Mouse (Mus musculus): ENCODE measurements at regions not wholly inside any gene's neighbourhood (a gene's known extent, or its start where the extent isn't known, plus 50 kb on each side); places are given as distances from the start of the nearest gene placed in this dataset.

DNA sequence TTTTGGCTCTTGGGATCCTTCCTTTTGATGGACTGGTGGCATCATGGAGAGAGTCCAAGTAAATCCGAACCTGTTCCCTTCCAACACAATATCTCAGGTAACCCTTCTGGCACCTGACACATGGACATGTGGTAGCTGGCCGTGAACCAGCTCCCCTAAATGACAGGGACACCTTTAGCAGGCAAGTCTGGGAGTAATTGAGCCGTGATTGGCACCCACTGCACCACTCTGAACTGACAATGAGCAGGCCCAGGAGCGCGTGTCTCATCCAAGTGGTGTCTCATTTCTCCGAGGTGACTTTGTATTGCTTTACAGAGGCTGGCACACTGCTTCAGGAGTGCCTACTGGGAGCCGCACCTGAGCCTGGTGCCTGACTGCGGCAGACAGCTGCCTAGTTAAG lies 203.5 kb downstream of the Snx10 start:
- H3K4me3 ChIP-seq (ENCODE audit: control insufficient read depth in 1 of 2, insufficient read depth in 1 of 2, low read depth in 2 of 2, low read length in 2 of 2): no peak overlapping the region
- TF ChIP-seq TBP (IDR thresholded peaks at IDR 0.05; ENCODE audit: low read depth, low read length) (no peak), UBTF (IDR thresholded peaks at IDR 0.05; ENCODE audit: borderline replicate concordance, insufficient read depth, low read depth, low read length) (no peak), POLR2A (IDR thresholded peaks at IDR 0.05; ENCODE audit: control insufficient read depth in 1 of 2, insufficient read depth in 1 of 2, low read depth in 1 of 2, low read length in 2 of 2, poor library complexity in 1 of 2) (no peak), BHLHE40 (IDR thresholded peaks at IDR 0.05; ENCODE audit: borderline replicate concordance, low read depth, low read length) (no peak), MAZ (IDR thresholded peaks at IDR 0.05; ENCODE audit: low read depth, low read length) (no peak), MAFK (IDR thresholded peaks at IDR 0.05; ENCODE audit: borderline replicate concordance, low read depth, low read length) (no peak), MYB (IDR thresholded peaks at IDR 0.05; ENCODE audit: low read depth, low read length) (no peak), ZNF384 (IDR thresholded peaks at IDR 0.05; ENCODE audit: low read depth, low read length) (no peak), E2F4 (IDR thresholded peaks at IDR 0.05; ENCODE audit: borderline replicate concordance, low read depth, low read length) (no peak), ZKSCAN1 (IDR thresholded peaks at IDR 0.05; ENCODE audit: low read depth, low read length) (no peak), SMC3 (IDR thresholded peaks at IDR 0.05; ENCODE audit: low read depth, low read length) (no peak), USF2 (IDR thresholded peaks at IDR 0.05; ENCODE audit: borderline replicate concordance in 1 of 2, insufficient read depth in 1 of 2, low read depth in 1 of 2, low read length in 2 of 2) (no peak), MYC (IDR thresholded peaks at IDR 0.05; ENCODE audit: low read depth, low read length) (no peak), ETS1 (IDR thresholded peaks at IDR 0.05; ENCODE audit: low read depth, low read length) (no peak), MEF2A (IDR thresholded peaks at IDR 0.05; ENCODE audit: extremely low read depth, insufficient replicate concordance, low read depth, low read length, poor library complexity, severe bottlenecking) (no peak), CHD2 (IDR thresholded peaks at IDR 0.05; ENCODE audit: low read length) (no peak), RCOR1 (IDR thresholded peaks at IDR 0.05; ENCODE audit: low read depth, low read length) (no peak), EP300 (IDR thresholded peaks at IDR 0.05; ENCODE audit: low read depth in 1 of 2, low read length in 2 of 2) (no peak)
- H3K79me2 ChIP-seq (ENCODE audit: control insufficient read depth, insufficient read depth, low read length, poor library complexity): no peaks in the 10 kb centered on the region
- H3K36me3 ChIP-seq (ENCODE audit: control insufficient read depth in 1 of 2, insufficient read depth in 2 of 2, low read length in 2 of 2): no peaks in the 10 kb centered on the region
- no peaks in the 10 kb centered on the region; a peak in 1 of 4 replicates for H3K27me3 ChIP-seq (ENCODE audit: control insufficient read depth in 1 of 2, insufficient read depth in 2 of 2, low read length in 2 of 2)
- DNase-seq (ENCODE audit: low read depth, low spot score): no peak
- H3K27ac ChIP-seq (ENCODE audit: control insufficient read depth, low read depth, low read length): no peak overlapping the region
- H3K9ac ChIP-seq (ENCODE audit: control insufficient read depth, low read depth, low read length, poor library complexity, severe bottlenecking): no peak overlapping the region
- no peaks in the 10 kb centered on the region for H3K4me1 ChIP-seq (ENCODE audit: control insufficient read depth in 1 of 2, insufficient read depth in 2 of 2, low read length in 2 of 2)
- no peaks in the 10 kb centered on the region for H3K9me3 ChIP-seq (replicated peaks; ENCODE audit: insufficient read depth, low read length)

DNA sequence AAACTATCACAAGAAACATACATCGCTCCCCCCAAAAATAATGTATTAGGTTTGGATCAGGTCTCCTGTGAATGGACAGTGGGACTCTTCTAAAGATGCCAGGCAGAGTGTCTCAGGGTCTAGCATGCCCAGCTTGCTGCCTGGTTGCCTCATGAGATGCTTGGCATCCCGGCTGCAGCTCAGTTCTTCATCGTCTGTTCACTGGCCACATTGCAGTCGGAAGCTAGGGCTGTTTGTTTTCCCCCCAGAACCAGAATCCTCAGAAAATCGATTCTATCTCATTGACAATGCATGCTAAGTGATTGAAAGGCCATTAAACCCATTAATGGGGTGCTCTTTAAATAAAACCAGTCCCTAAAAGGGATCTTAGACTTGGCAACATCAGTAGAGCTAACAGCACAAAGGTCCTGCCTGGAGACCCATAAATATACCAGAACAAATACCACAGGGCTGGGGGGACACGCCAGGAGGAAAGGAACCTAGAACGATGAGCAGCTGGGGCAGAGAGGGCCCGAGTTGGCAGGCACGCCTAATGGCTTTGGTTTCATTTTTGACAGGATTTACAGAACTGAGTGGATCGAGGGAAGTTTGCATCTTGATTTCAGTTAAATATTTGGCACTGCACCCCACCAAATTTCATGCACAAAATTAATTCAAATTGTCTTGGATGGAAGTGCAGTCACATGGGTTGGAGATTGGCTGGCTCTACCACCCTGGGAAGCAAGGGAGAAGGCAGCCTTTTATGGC lies 205.3 kb downstream of the Snx10 start:
- DNase-seq (ENCODE audit: low read depth, low spot score): no peak
- no peaks in the 10 kb centered on the region; a peak in 1 of 4 replicates for H3K27me3 ChIP-seq (ENCODE audit: control insufficient read depth in 1 of 2, insufficient read depth in 2 of 2, low read length in 2 of 2)
- no peak overlapping the region for H3K9ac ChIP-seq (ENCODE audit: control insufficient read depth, low read depth, low read length, poor library complexity, severe bottlenecking)
- H3K36me3 ChIP-seq (ENCODE audit: control insufficient read depth in 1 of 2, insufficient read depth in 2 of 2, low read length in 2 of 2): no peaks in the 10 kb centered on the region
- H3K9me3 ChIP-seq (replicated peaks; ENCODE audit: insufficient read depth, low read length): no peaks in the 10 kb centered on the region
- H3K79me2 ChIP-seq (ENCODE audit: control insufficient read depth, insufficient read depth, low read length, poor library complexity): no peaks in the 10 kb centered on the region
- no peak overlapping the region for H3K27ac ChIP-seq (ENCODE audit: control insufficient read depth, low read depth, low read length)
- H3K4me1 ChIP-seq (ENCODE audit: control insufficient read depth in 1 of 2, insufficient read depth in 2 of 2, low read length in 2 of 2): no peaks in the 10 kb centered on the region
- TF ChIP-seq POLR2AphosphoS5 (IDR thresholded peaks at IDR 0.05; ENCODE audit: borderline replicate concordance, low read depth, low read length): no peak
- no peak for TF ChIP-seq ETS1 (IDR thresholded peaks at IDR 0.05; ENCODE audit: low read depth, low read length)
- TF ChIP-seq JUND (IDR thresholded peaks at IDR 0.05; ENCODE audit: low read depth, low read length): no peak
- TF ChIP-seq ZKSCAN1 (IDR thresholded peaks at IDR 0.05; ENCODE audit: low read depth, low read length): no peak
- TF ChIP-seq GABPA (IDR thresholded peaks at IDR 0.05; ENCODE audit: low read depth, low read length): no peak
- no peak for TF ChIP-seq MYB (IDR thresholded peaks at IDR 0.05; ENCODE audit: low read depth, low read length)
- TF ChIP-seq MXI1 (IDR thresholded peaks at IDR 0.05; ENCODE audit: low read depth, low read length): no peak
- TF ChIP-seq ZMIZ1 (IDR thresholded peaks at IDR 0.05; ENCODE audit: low read depth, low read length): no peak
- no peak for TF ChIP-seq MAFK (IDR thresholded peaks at IDR 0.05; ENCODE audit: borderline replicate concordance, low read depth, low read length)
- TF ChIP-seq HCFC1 (IDR thresholded peaks at IDR 0.05; ENCODE audit: low read depth, low read length): no peak
- no peak for TF ChIP-seq MAZ (IDR thresholded peaks at IDR 0.05; ENCODE audit: low read depth, low read length)
- TF ChIP-seq CHD2 (IDR thresholded peaks at IDR 0.05; ENCODE audit: low read length): no peak
- TF ChIP-seq POLR2AphosphoS2 (IDR thresholded peaks at IDR 0.05; ENCODE audit: low read length): no peak
- TF ChIP-seq UBTF (IDR thresholded peaks at IDR 0.05; ENCODE audit: borderline replicate concordance, insufficient read depth, low read depth, low read length): no peak
- no peak for TF ChIP-seq ZNF384 (IDR thresholded peaks at IDR 0.05; ENCODE audit: low read depth, low read length)
- TF ChIP-seq ZC3H11A (IDR thresholded peaks at IDR 0.05; ENCODE audit: low read depth, low read length): no peak
- TF ChIP-seq CTCF (IDR thresholded peaks at IDR 0.05 in 2 of 3, conservative IDR thresholded peaks at IDR 0.05 in 1 of 3; ENCODE audit: control insufficient read depth in 1 of 3, insufficient read depth in 1 of 3, low read depth in 2 of 3, low read length in 3 of 3, poor library complexity in 1 of 3, severe bottlenecking in 1 of 3): no peak
- TF ChIP-seq RAD21 (IDR thresholded peaks at IDR 0.05; ENCODE audit: low read depth, low read length): no peak
- no peak for TF ChIP-seq POLR2A (IDR thresholded peaks at IDR 0.05; ENCODE audit: control insufficient read depth in 1 of 2, insufficient read depth in 1 of 2, low read depth in 1 of 2, low read length in 2 of 2, poor library complexity in 1 of 2)
- H3K4me3 ChIP-seq (ENCODE audit: control insufficient read depth in 1 of 2, insufficient read depth in 1 of 2, low read depth in 2 of 2, low read length in 2 of 2): no peak overlapping the region
